Mouse (Mus musculus) thymus, adult 2 months (tissue): ENCODE data around the gene Por. TPM values are rescaled to one million over a fixed set of nuclear protein-coding genes. Genes with fewer than 3 reads are reported as not detected.
A peak's percentile ranks its signal among the peaks of the same experiment; 100 is the strongest.

Experiments
- DNase-seq: peaks from one replicate; pipeline ENCODE4 v3.0.0; 2021
- H3K27ac ChIP-seq: fragments of 200-500 bp; 2 replicates; pipeline ENCODE4 v1.5.1; 2012; ENCODE audit warnings: low read length, control low read depth; ENCODE audit not compliant: control insufficient read depth, insufficient read depth
- H3K27me3 ChIP-seq: fragments of 200-500 bp; 2 replicates; pipeline ENCODE4 v1.6.1; 2012; ENCODE audit warnings: mild to moderate bottlenecking, low read length, moderate library complexity, mixed read lengths; ENCODE audit not compliant: control insufficient read depth, insufficient read depth
- H3K36me3 ChIP-seq: fragments of 200-500 bp; 2 replicates; pipeline ENCODE4 v1.6.1; 2012; ENCODE audit warnings: mild to moderate bottlenecking, low read length, moderate library complexity; ENCODE audit not compliant: control insufficient read depth, insufficient read depth
- H3K4me1 ChIP-seq: fragments of 200-500 bp; replicated peaks from 2 replicates; pipeline ENCODE4 v1.6.1; 2012; ENCODE audit warnings: low read length; ENCODE audit not compliant: control insufficient read depth, insufficient read depth
- H3K4me3 ChIP-seq: fragments of 200-500 bp; 2 replicates; pipeline ENCODE4 v1.5.1; 2012; ENCODE audit warnings: mild to moderate bottlenecking, low read length, control low read depth, moderate library complexity; ENCODE audit not compliant: control insufficient read depth, insufficient read depth
- CTCF ChIP-seq: fragments of 200-500 bp; IDR thresholded peaks from 2 replicates; pipeline ENCODE4 v1.5.1; 2012; ENCODE audit warnings: mild to moderate bottlenecking, control low read depth, low read length, moderate library complexity, borderline replicate concordance; ENCODE audit not compliant: control insufficient read depth, poor library complexity, insufficient read depth; ENCODE audit errors: extremely low read depth
- POLR2A ChIP-seq: fragments of 200-500 bp; IDR thresholded peaks from 2 replicates; pipeline ENCODE4 v1.6.1; 2012; ENCODE audit warnings: mild to moderate bottlenecking, low read length, control low read depth, moderate library complexity; ENCODE audit not compliant: control insufficient read depth, poor library complexity, insufficient read depth; ENCODE audit errors: extremely low read depth
- WGBS: fragments of 180-500 bp; shearing (Covaris S2); methylation state at CpG from one replicate; pipeline ENCODE4 v1.1.7; 2018; 5-methylcytosine and 5-hydroxymethylcytosine counted together
- polyA plus RNA-seq: library from polyadenylated mRNA; depleted of rRNA; stranded (reverse); fragments of >200 nt; gene quantifications from 2 replicates; pipeline ENCODE4 v1.2.3, GENCODE M21; 2012

The Por gene
- polyA plus RNA-seq, 1 experiment = 132 TPM

GRCm38 (mm10) chr5:135651536-135651935, 18.3 kb upstream of the Por start:
- Histone ChIP-seq H3K27ac (no peak overlapping the region), H3K36me3 (no peaks in the 10 kb centered on the region), H3K4me1 (peaks cover 8% of the 10 kb centered on the region), H3K4me3 (no peak overlapping the region), H3K27me3 (no peaks in the 10 kb centered on the region)
- 94% methylated on average over 3 of the region's 3 CpGs for WGBS
- no peak for TF ChIP-seq POLR2A
- TF ChIP-seq CTCF = no peak
- no peak for DNase-seq

- TF ChIP-seq POLR2A = no peak
- no peak for TF ChIP-seq CTCF
- no peak overlapping the region for H3K27ac ChIP-seq
- H3K27me3 ChIP-seq = no peaks in the 10 kb centered on the region
- H3K4me3 ChIP-seq = no peak overlapping the region
- H3K36me3 ChIP-seq = no peaks in the 10 kb centered on the region
- H3K4me1 ChIP-seq = peaks cover 13% of the 10 kb centered on the region
- WGBS = 100% methylated on average over 2 of the region's 2 CpGs
- DNase-seq = no peak
Observed at GRCm38 (mm10) chr5:135653209-135653608, 16.6 kb upstream of the Por start.

GRCm38 (mm10) chr5:135656046-135656445, 13.8 kb upstream of the Por start:
- no peak overlapping the region for H3K4me3 ChIP-seq
- H3K27ac ChIP-seq = no peak overlapping the region
- TF ChIP-seq POLR2A = no peak
- no peak for TF ChIP-seq CTCF
- 95% methylated on average over 5 of the region's 5 CpGs for WGBS
- H3K36me3 ChIP-seq = no peaks in the 10 kb centered on the region
- 0 out of 2 replicates have a peak, but pooled peaks cover 5% of the 10 kb centered on the region for H3K4me1 ChIP-seq
- DNase-seq = no peak
- H3K27me3 ChIP-seq = no peaks in the 10 kb centered on the region

- TF ChIP-seq CTCF (no peak), POLR2A (no peak)
- no peak overlapping the region for H3K27ac ChIP-seq
- H3K27me3 ChIP-seq = no peaks in the 10 kb centered on the region
- DNase-seq = no peak
- 0 out of 2 replicates have a peak, but pooled peaks cover 5% of the 10 kb centered on the region for H3K4me1 ChIP-seq
- 83% methylated on average over 5 of the region's 5 CpGs for WGBS
- H3K4me3 ChIP-seq = no peak overlapping the region
- no peaks in the 10 kb centered on the region for H3K36me3 ChIP-seq
Observed at GRCm38 (mm10) chr5:135657128-135657527, 12.7 kb upstream of the Por start.

- Histone ChIP-seq H3K36me3 (no peaks in the 10 kb centered on the region), H3K27ac (no peak overlapping the region), H3K4me3 (peak overlapping the region; percentile 18; the same call in 1 of the 2 replicates), H3K4me1 (0 out of 2 replicates have a peak, but pooled peaks cover 5% of the 10 kb centered on the region), H3K27me3 (no peaks in the 10 kb centered on the region)
- DNase-seq = no peak
- no peak for TF ChIP-seq POLR2A
- TF ChIP-seq CTCF = no peak
- 44% methylated on average over 17 of the region's 17 CpGs for WGBS
Observed at GRCm38 (mm10) chr5:135657703-135658373, 12.0 kb upstream of the Por start.

GRCm38 (mm10) chr5:135659956-135660355, 9.9 kb upstream of the Por start:
- H3K27me3 ChIP-seq = no peaks in the 10 kb centered on the region
- WGBS = 96% methylated on average over 4 of the region's 4 CpGs
- TF ChIP-seq POLR2A (no peak), CTCF (no peak)

More at GRCm38 (mm10) chr5:135659956-135660355, 9.9 kb upstream of the Por start:
- Histone ChIP-seq H3K4me3 (no peak overlapping the region), H3K36me3 (no peaks in the 10 kb centered on the region), H3K4me1 (0 out of 2 replicates have a peak, but pooled peaks cover 5% of the 10 kb centered on the region), H3K27ac (no peak overlapping the region)
- DNase-seq = no peak
